In the genomic region with DNA sequence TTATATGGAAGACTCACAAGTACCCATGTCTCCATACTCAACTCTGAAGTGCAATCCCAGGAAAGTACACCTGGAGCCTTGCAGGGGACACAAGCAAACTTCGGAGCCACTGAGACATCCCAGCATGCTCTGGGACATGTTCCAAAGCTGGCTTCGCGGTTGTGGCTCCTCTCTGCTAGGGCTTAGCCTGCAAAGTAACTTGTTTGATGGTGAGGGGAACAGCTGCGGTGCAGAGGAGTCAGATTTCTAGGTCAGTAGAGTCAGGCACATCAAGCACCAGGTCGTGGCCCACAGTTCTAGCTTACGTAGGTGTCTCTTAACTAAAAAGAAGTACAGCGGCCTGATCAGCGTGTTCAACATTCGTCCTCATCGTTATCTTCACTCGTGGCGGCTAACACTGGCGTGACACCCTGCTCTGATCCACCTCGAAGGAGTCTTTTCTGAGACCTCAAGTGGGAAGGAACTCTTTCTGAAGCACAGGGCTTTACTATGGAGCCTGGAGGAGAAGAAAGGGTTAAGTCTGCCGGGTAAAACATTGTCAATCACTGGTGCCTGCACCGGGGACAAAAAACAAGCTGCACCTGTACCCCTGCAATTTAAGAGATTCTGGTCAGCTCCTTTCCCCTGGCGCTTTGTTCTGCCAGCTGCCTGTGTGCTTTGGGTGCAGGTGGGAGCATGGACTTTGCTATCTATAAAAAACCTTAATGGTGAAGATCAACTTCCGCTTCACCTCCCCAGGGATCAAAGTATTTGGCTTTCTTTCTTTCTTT, we compare ENCODE assay signal across 13 mouse cellular contexts.
DNase-seq lines count a peak whose midpoint lies in the region.
"Had no signal": no experiment of that assay in that cellular context is flagged by ENCODE, and none has a peak within 500 bp of the region (broad histone marks: within the 10 kb centered on the region; RNA-seq: fewer than 3 reads in every experiment).

No protein-coding gene starts in this region.

- no peaks in the 10 kb centered on the region; the same call in 1 of the 2 replicates for H3K27me3 ChIP-seq in splenic B cell, adult 2 months (ENCODE audit: control insufficient read depth, insufficient read depth, low read length, poor library complexity, severe bottlenecking)
- H3K27me3 ChIP-seq: heart, embryonic 13.5 days had no signal

- DNase-seq in kidney, postnatal 4 days: peak; percentile 8 to 23
- no peak for DNase-seq in kidney, adult 8-10 months
- peak; percentile 35 for DNase-seq in ZHBTc4 (ENCODE audit: low read depth, low spot score)
- peak; percentile 33 for DNase-seq in splenic B cell, adult 2 months (ENCODE audit: low read depth, low spot score)
- DNase-seq in thymus, postnatal 36 days: peak; percentile 81 to 90
- no peak for DNase-seq in embryo, embryonic 9.5 days (ENCODE audit: extremely low spot score)
- no peak for DNase-seq in cerebellum, adult 9-10 months
- DNase-seq: cerebellum, postnatal 10 days; kidney, postnatal 10 days; lung, postnatal 10 days had no signal

- no peaks in the 10 kb centered on the region for H3K36me3 ChIP-seq in splenic B cell, adult 2 months (ENCODE audit: control insufficient read depth, insufficient read depth, low read length, poor library complexity, severe bottlenecking)
- H3K36me3 ChIP-seq: forebrain, embryonic 12.5 days; heart, embryonic 13.5 days; hindbrain, embryonic 13.5 days had no signal

Comparison
In these comparisons a context has a peak if more than half of its experiments do, and no peak if none do; other contexts are left out.
1. DNase-seq: peak in kidney, postnatal 4 days (2 of 2), ZHBTc4 (single experiment), splenic B cell, adult 2 months (single experiment) and thymus, postnatal 36 days (2 of 2); none in kidney, adult 8-10 months (0 of 2), embryo, embryonic 9.5 days (single experiment) and cerebellum, adult 9-10 months (single experiment).